Mouse (Mus musculus) cerebellum, postnatal 25 days (tissue): ENCODE measurements around the gene Gpr108.
A peak's percentile ranks its signal among the peaks of the same experiment; 100 is the strongest.

ENCODE experiments used
- DNase-seq, 2 experiments: peaks; one replicate each; pipeline ENCODE4 v3.0.0; 2021; ENCODE audit warnings: mixed read lengths in 2 of 2

The Gpr108 gene

DNA sequence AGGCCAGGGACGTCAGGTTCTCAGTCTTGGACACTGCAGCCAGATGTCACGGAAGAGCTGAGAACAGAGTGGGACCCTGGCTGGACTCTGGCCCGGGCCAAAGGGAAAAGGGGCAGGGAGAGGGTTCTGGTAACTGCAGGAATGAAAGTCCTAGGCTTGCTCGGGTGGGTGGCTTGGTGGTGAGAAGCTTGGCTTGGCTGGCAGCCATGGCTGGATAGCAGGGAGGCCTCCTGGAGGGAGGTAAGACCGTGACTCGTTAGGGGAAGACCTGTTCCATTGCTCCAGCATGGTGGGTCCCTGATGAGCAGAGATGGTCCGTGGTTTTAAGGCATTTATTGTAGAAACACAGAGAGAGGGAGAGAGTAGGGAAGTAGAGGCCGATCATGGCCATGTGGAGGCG, 23.1 kb upstream of the Gpr108 start:
- no peak for DNase-seq

DNA sequence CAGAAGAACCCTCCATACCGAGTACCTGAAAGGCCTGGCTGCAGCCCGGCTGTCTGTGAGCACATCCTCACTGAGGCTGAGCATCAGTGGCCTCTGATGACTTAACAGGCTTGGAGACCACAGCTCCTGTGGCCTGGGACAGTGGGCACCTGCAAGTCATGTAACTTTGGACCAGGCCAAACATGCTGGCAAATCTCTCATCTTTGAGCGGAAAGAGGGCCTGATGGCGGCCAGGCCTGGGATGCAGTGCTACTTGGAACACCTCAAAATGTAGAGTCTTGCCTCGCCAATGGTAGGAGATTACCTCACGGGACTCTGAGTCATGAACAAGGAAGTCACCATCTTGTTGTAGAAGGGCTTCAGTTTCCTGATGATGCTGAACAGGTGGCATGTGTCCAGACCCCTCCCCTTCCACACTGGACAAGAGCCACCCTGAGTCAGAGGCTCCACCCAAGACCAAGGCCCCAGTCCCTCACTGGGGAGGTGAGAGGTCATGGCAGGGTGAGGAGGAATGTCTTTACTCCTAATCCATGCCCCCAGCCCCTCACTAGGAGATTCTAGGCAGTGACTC, 19.4 kb upstream of the Gpr108 start:
- DNase-seq: no peak

DNA sequence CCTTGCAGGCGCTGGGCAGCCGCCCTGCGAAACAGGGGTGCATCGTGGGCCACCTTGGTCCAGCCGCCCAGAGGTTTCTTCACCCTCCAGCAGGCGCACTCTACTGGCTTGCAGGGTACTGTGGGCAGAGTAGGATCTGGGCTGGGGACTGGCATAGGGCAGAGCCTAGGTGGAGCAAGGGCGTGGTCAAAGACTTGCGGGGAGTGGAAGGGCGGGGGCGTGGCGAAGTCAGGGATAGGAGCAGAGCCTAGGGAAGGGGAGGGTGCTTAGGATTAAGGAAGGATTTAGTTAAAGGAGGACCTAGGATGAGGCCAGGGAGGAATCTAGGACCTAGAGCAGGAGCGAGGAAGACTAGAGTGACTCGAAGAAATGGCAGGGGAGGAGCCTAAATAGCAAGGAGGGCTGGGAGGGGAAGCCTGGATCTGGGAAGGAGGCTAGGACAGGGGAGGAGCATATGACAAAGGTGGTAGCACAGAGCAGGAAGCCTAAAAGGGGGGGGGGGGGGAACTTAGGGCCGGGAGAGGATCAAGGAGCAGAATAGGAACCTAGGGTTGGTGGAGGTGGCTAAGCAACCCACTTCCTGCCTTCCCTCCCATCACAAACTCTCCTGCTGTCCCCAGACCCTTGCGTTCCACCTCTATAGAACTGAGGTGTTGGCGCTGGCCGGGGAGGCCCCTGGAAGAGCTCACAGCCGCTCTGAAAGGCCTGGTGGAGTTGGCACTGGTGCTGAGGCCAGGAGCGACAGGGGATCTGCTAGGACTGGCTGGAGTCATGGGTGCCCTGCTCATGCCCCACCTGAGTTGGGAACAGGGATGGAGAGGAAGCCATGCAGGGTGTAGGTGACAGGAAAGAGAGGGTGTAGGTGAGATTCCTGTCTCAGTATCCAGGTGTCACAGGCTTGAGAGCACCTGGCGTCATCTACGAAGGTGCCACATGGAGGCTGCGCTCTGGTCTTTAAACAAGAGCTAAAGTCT, 17.0 kb upstream of the Gpr108 start:
- peak; percentile 66 to 84 for DNase-seq

DNA sequence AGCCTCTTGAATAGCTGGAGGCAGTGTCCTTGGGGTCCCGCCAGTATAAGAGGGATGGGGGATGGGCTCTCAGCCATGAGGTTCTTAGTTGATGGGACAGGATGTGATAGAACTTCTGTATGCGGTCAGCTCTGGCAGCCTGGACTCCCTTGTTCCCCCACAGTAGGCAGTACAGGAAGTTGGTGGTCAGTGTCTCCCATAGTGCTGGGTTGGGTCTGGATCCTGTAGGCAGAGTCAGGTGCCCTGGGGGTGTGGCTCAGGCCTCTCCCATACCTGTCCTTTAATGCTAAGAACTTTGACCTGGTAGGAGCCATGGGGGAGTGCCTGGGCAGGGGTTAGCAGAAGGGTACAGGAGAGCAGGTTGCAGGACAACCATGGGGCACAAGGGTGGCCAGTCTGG, 15.9 kb upstream of the Gpr108 start:
- DNase-seq: no peak

DNA sequence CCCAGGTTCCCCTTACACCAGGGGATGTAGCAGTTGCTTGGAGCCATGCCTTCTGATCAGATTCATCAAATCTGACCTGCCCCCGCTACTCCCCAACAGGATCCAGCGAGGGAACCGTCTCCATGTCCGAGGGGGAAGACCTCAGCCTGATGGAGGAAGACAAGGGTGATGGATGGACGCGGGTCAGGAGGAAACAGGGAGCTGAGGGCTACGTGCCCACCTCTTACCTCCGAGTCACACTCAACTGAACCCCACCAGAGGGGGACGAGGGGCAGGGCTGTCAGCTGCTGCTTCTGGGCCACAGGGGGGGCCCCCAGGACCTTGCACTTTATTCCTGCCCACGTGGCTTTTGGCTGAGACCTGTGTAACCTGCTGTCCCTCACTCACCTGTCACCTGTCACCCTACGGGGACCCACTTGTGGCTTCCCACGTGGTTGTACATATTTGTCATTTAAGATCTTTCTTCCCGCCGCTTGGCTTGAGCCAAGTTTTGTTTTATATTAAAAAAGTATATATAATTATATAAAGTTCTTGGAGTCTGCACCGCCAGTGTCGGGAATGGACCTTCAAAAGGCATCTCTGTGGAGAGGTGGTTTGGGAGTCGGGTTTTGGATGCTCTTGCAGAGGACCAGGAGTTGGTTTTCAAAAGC, 14.8 kb upstream of the Gpr108 start:
- no peak for DNase-seq

DNA sequence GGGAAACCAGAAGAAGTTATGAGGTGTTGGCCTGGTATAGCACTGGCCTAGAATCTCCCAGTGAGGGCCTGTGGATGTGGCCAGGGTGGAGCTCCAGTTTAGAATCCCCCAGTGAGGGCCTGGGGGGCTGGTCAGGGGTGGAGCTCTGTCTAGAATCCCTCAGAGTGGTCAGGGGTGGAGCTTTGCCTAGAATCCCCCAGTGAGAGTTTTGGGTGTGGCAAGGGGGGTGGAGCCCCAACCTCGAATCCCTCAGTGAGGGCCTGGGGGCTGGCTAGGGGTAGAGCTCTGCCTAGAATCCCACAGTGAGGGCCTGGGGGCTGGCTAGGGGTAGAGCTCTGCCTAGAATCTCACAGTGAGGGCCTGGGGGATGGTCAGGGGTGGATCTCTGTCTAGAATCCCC, 13.6 kb upstream of the Gpr108 start:
- no peak for DNase-seq

DNA sequence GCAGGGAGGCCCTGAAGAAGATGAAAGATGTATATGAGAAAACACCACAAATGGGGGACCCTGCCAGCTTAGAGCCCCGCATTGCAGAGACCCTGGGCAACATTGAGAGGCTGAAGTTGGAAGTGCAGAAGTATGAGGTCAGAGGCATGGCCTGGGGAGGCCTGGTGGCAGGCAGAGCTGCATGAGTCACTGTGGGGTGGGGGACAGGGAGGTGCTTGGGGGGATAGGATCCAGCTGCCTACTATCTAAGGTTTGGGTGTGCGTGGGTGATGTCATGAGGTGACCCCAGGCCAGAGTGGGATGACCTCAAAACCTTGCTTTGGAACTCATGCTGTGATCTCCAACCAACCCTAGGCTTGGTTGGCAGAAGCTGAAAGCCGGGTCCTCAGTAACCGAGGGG, 13.0 kb upstream of the Gpr108 start:
- DNase-seq: no peak

DNA sequence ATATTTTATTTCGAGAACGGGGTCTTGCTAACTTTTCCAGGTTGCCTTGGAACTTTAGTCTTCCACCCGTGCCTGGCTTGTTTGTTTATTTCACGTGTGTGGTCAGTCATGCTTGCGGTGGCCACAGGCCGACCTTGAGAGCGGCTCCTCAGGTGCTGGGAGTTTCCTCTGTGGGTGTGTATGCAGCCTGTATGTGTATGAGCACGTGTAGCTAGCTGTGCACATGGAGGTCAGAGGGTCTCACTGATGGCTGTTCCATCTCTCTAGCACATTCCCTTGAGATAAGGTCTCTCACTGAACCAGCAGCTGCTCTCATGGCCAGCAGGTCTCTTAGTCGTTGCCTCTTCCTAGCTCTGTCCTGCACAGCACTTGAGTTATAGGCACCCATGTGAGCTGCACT, 12.1 kb upstream of the Gpr108 start:
- no peak for DNase-seq

DNA sequence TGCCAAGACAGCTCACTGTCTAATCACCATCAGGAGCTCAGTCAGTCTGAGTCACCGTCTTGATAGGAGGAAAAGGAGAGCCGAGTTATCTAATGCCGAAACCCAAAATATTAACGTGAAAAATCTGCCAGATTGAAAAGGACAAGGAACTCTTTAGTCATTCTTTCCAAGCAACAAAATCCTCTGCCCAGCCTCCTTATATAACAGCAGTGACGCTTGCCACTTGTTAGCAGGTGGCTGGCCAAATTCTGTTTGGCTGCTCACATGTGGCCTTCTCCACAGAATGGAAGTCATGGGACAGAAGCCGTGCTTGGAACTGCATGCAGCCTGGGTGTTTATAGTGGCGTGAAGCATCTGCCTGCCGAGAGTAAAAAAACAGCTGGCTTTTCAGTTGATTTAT, 11.5 kb upstream of the Gpr108 start:
- DNase-seq: no peak

DNA sequence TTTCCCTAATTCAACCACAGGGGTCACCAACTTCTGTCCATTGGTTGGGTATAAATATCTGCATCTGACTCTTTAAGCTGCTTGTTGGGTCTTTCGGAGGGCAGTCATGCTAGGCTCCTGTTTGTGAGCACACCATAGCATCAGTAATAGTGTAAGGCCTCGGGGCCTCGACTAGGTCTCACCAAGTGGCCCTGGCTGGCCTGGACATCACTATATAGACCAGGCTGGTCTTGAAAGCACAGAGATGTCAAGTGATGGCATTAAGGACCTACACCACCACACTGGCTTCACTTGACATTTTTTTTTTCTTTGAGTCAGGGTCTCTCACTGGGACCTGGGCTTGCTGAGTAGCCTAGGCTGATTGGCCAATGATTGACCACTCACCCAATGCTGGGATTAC, 9.9 kb upstream of the Gpr108 start:
- DNase-seq: no peak

DNA sequence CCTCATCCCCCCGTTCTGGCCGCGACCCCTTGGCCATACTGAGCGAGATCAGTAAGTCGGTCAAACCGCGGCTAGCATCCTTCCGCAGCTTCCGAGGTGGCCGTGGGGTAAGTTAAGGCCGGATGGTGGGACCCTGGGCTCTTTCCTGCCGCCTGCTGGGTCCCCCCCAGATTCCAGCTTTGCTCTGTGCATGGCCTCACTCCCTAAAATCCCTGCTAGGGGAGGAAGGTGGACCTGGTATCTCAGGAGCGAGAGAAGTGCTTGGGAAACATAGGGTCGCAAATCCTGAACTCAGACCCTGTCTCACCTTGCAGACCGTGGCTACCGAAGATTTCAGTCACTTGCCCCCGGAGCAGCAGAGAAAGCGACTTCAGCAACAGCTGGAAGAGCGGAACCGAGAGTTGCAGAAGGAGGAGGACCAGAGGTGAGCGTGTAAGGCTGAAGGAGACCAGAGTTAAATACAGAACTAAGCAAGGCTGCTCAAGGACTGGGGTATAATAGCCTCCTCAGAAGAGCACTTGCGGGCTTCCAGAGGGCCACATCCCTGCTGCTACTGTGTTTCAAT, 8.8 kb upstream of the Gpr108 start:
- no peak for DNase-seq

DNA sequence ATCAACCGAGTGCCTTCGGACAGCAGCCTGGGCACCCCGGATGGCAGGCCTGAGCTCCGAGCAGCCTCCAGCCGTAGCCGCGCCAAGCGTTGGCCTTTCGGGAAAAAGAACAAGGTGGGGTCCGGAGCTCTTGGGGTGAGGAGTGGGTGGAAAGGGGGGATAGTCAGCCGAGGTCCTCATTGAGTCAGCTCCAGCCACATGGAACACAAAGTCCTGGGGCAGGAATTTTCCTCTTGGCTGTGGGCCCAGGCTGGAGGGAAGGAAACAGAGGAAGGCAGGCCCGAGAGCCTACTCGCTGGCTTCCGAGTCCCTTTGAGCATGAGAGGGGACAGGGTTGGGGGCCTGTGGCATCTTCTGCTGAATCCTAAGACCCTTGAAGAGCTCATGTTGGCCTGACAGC, 7.1 kb upstream of the Gpr108 start:
- no peak for DNase-seq

DNA sequence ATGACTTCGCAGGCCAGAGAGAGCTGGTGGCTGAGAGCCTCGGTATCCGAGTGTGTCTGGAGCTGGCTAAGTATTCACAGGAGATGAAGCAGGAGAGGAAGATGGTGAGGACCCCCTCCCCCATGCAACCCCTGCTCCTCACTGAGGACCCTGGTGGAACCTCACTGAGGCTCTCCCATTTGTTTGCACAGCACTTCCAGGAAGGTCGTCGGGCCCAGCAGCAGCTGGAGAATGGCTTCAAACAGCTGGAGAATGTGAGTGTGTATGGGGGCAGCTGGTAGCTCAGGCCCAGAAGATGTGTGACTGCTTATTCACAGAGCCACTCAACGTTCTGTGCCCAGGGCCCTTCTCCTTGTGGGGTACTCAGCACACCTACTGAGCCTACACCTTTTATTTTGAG, 5.1 kb upstream of the Gpr108 start:
- DNase-seq: no peak

DNA sequence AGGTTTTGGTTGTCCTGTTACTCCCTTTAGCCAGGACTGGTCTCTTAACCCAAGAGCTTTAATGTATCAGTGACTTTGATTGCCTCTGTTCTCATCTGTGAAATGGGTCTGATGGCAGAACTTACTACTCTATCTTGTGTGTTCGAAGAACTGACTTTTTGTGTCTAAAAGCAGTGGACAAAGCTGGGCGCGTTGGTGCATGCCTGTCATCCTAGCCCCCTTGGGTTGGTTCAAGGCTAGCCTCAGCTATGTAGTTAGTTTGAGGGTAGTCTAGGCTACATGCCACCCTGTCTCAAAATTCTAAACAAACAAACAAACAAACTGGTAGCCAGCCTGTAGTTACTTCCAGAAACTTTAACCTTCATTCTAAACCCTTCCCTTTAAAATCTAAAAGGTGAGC, 3.2 kb upstream of the Gpr108 start:
- DNase-seq: no peak

DNA sequence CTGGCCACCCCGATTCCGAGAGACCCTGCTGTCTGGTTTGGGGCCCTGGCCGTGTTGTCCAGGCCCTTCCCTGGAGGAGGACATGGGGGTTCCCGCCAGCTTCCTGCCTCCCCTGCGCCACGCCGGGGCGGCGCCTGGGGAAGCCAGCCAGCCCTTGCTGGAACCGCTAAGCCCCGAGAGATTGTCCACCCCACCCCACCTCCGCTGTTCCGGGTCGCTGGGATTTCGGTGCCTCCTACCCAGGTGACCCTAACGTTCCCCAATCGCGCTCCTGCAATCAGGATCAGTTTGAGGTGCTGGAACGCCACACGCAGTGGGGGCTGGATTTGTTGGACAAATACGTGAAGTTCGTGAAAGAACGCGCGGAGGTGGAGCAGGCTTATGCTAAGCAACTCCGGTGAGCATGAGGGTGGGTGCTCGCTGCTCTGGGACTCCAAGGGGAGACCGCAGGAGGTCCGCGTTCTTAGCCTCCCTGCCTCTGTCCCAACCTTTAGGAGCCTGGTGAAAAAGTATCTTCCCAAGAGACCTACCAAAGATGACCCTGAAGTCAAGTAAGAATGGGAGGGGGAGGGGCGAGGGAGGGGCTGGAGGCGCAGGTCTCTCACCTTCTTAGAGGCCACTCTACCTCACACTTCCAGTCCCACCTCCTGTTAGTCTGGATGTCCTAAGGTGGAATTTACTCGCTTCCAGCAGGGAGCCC, 2.4 kb upstream of the Gpr108 start:
- DNase-seq: peak; percentile 34 to 46

DNA sequence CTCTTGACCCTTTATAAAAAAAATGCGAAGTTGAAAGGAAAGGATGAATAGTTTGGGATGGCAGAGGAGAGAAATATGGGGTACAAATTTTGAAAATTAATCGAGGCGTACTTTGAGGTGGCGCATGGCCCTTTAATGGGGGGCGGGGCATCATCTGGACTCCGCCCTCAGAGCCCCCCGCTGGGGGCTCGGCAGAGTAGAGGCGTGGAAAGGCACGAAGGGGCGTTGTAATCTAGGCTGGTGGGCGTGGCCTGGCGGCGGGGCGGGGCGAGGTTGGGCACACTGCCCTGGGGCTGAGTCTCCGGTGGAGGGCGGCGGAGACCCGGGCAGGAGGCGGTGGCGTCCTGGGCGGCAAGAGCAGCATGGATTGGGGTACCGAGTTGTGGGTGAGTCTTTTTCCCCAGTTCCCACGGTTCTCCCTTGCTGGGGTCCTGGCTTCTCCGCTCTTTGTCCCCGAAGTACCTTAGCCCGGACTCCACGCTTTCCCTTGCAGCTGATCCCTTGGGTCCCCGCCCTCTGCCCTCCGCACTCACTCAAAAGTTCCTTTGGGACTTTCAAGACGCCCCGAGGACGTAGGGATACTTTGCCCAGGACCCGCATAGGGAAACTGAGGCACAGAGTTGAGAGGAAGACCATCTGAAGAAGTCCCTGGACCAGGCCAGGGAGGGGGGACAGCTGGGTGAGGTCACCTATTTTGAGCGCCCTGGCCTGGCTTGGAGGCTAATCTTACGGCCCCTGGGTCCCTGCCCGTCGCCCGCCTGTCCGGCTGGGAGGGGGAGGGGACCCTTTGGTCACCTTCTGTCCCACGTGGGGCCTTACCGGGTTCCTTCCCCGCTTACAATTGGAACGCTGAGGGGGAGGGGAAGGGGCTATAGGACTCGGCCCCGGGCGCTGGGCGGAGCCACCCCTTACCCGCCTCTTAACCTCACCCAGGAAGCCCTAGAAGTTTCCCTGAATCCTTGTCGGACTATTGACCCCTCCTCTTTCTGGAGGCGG, 1.2 kb upstream of the Gpr108 start, which contains the start of gene Trip10:
TSS of gene Trip10 (plus strand) at position 270 of the 996 bp plus-strand sequence.
- peak; percentile 75 to 88 for DNase-seq

DNA sequence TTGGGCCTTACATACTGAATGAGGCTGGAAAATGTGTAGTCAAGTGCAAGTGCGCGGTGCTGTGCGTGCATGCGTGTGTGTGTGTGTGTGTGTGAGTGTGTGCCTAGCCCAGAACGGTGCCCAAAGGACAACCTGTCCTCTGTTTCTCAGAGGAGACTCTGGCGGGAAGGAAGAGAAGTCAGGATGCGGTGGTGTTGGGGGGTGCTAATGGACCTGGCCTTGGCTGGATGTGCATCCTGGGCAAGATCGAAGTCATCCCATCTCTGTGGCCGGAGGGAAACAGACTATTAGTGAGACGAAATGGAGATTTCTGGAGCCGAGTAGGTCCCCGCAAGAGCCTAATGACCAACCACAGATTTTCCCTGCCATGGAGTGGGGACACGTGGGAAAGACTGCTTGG, 525 bp upstream of the Gpr108 start:
- peak in 1 of 2 experiments; percentile 43 for DNase-seq

DNA sequence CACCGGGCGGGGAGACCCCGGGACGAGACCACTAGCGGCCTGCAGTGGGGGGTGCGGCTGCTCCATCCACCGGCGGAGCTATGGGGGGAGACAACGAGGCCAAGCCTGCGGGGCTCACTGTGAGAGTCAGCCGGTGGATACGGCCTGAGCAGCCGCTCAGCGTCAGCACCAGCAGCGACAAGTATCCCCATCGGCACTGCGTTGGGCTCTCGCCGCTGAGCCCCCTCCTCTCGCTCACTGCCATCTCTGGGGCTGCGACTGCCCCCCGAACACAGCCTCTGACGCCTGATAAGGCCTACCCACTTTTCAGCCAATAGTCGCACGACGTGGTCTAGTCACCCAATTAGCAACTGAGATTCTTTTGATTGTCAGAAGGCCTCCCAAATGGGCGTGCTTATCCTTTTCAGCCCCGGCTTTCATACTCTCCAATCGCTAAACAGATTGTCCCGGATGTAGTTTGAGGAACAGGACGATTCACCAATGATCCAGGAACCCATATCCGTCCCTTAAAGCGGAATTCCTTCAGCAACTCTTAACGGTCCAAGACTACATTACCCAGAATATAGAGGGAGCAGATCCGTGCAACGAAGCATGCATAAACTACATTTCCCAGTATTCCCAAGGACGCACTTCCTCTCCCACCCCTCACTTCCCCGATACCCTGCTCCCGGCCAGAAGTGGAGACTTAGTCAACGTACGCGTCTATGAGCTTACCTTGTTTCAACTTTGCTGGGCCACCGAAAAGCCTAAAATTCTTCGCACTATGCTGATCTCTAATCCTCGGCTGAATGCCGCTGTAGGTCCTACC, 649 bp downstream of the Gpr108 start:
- peak; percentile 88 to 89 for DNase-seq

DNA sequence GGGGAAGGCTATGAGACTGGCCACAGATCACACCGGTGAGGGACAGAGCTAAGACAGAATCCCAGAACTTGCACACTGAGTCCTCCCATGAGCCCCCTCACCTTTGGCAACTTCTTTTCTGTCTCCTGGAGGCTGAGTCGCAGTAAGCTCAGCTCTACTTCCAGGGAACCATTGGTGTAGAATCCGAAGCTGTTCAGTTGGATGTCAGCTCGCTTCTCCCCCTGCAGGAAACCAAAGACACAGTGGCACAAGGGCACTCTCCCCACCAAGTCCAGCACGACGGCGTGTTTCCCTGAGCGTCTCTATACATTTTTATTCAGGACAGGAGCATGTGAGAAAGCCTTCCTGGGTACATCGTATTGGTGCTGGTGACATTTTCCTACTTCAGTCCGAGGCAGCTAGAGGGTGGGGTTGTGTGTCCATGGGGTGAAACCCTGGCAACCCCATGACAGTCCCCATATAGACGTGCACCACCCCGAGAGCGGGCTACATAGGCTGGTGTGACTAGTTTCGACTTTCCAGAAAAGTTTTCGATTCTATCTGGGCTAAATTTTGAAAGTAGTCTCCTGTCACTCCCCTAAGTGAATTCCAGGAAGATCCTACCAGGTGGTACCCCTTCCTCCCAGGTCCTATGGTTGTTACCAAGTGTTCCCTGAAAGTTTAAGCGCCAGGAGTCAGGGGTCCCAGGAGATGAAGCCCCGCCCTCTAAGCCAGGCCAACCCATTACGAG, 1.4 kb downstream of the Gpr108 start:
- no peak for DNase-seq
